Mouse (Mus musculus) thymus, adult 2 months (tissue): Measurements from ENCODE around the gene Akt1.
A peak's percentile ranks its signal among the peaks of the same experiment; 100 is the strongest.

Experiments used
- CTCF ChIP-seq: fragments of 200-500 bp; IDR thresholded peaks from 2 replicates; pipeline ENCODE4 v1.5.1; 2012; ENCODE audit warnings: mild to moderate bottlenecking, control low read depth, low read length, moderate library complexity, borderline replicate concordance; ENCODE audit not compliant: control insufficient read depth, poor library complexity, insufficient read depth; ENCODE audit errors: extremely low read depth
- POLR2A ChIP-seq: fragments of 200-500 bp; IDR thresholded peaks from 2 replicates; pipeline ENCODE4 v1.6.1; 2012; ENCODE audit warnings: mild to moderate bottlenecking, low read length, control low read depth, moderate library complexity; ENCODE audit not compliant: control insufficient read depth, poor library complexity, insufficient read depth; ENCODE audit errors: extremely low read depth

DNA sequence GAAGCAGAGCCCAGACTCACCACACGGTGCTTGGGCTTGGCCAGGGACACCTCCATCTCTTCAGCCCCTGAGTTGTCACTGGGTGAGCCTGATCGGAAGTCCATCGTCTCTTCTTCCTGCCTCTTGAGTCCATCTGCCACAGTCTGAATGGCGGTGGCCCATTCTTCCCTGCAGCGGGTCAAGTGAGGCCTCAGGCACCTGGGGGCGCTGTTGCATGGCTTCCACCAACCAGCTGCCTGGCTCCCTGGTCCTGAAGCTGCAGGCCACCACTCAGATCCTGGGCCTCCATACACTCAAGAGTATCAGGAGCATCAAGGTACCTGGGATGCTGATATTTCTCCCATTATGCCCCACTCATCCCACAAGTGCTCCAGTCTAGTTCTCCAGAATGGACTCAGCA, 15.6 kb downstream of the Akt1 start:
- TF ChIP-seq POLR2A, result no peak
- 0 out of 2 replicates have a peak, but pooled peaks have one; percentile 30 for TF ChIP-seq CTCF
